Mouse (Mus musculus) thymus, adult 2 months (tissue): ENCODE measurements around the gene Olfr619.

Source experiments
- CTCF ChIP-seq: fragments of 200-500 bp; IDR thresholded peaks from 2 replicates; pipeline ENCODE4 v1.5.1; 2012; ENCODE audit warnings: mild to moderate bottlenecking, control low read depth, low read length, moderate library complexity, borderline replicate concordance; ENCODE audit not compliant: control insufficient read depth, poor library complexity, insufficient read depth; ENCODE audit errors: extremely low read depth
- POLR2A ChIP-seq: fragments of 200-500 bp; IDR thresholded peaks from 2 replicates; pipeline ENCODE4 v1.6.1; 2012; ENCODE audit warnings: mild to moderate bottlenecking, low read length, control low read depth, moderate library complexity; ENCODE audit not compliant: control insufficient read depth, poor library complexity, insufficient read depth; ENCODE audit errors: extremely low read depth

GRCm38 (mm10) chr7:103644070-103644469 lies 43.7 kb downstream of the Olfr619 start:
- TF ChIP-seq POLR2A (no peak), CTCF (no peak)
